Mouse (Mus musculus) v-Abl transformed pro-B cells (cell line): ENCODE data around the gene Ftsj3.

Experiments used
- in situ Hi-C, 2 experiments: fragments of 400-800 bp; cut with MboI; formaldehyde crosslinking; loops; one replicate each; pipeline ENCODE4 v1.15.1; 2025; ENCODE audit not compliant: unreplicated experiment in 2 of 2

Gene Ftsj3

GRCm38 (mm10) chr11:106255685-106256451, at the start of gene Ftsj3, which contains the start of gene Psmc5:
Gene Ftsj3 (minus strand): TSS chr11:106256079.
Gene Psmc5 (plus strand): TSS chr11:106256154.
- in situ Hi-C loops = loop anchor here in 1 of 2 experiments (10.0 kb wide), 1 partner anchor 69 kb away; no protein-coding TSS in a partner anchor

- in situ Hi-C loops = no loop called here
These were observed 49.6 kb upstream of the Ftsj3 start for GRCm38 (mm10) chr11:106305348-106306064.

- in situ Hi-C loops = no loop called here
These were observed 46.8 kb upstream of the Ftsj3 start for GRCm38 (mm10) chr11:106302634-106303033.

- in situ Hi-C loops = no loop called here
These were observed 45.9 kb upstream of the Ftsj3 start, which contains the start of gene Gh for GRCm38 (mm10) chr11:106301765-106302164. Gene Gh (minus strand): TSS chr11:106301865.

GRCm38 (mm10) chr11:106291861-106292260, 36.0 kb upstream of the Ftsj3 start:
- in situ Hi-C loops = no loop called here

GRCm38 (mm10) chr11:106290376-106290775, 34.5 kb upstream of the Ftsj3 start:
- in situ Hi-C loops = no loop called here

GRCm38 (mm10) chr11:106289369-106289768, 33.5 kb upstream of the Ftsj3 start:
- in situ Hi-C loops = loop anchor here in 1 of 2 experiments (5.0 kb wide), 1 partner anchor 362 kb away; no protein-coding TSS in a partner anchor

GRCm38 (mm10) chr11:106286987-106287386, 31.1 kb upstream of the Ftsj3 start:
- in situ Hi-C loops = loop anchor here in 1 of 2 experiments (5.0 kb wide), 1 partner anchor 360 kb away; no protein-coding TSS in a partner anchor

- in situ Hi-C loops = loop anchor here in 1 of 2 experiments (5.0 kb wide), 1 partner anchor 359 kb away; no protein-coding TSS in a partner anchor
These were observed 30.3 kb upstream of the Ftsj3 start for GRCm38 (mm10) chr11:106286206-106286605.

- in situ Hi-C loops = no loop called here
These were observed 28.2 kb upstream of the Ftsj3 start for GRCm38 (mm10) chr11:106284126-106284525.

- in situ Hi-C loops = no loop called here
These were observed 27.5 kb upstream of the Ftsj3 start for GRCm38 (mm10) chr11:106283371-106283770.

- in situ Hi-C loops = no loop called here
These were observed 26.6 kb upstream of the Ftsj3 start for GRCm38 (mm10) chr11:106282452-106282851.

- in situ Hi-C loops = no loop called here
These were observed 20.6 kb upstream of the Ftsj3 start, which contains the start of gene Tcam1 for GRCm38 (mm10) chr11:106276454-106276853. Gene Tcam1 (plus strand): TSS chr11:106276672.

- in situ Hi-C loops = no loop called here
These were observed 19.1 kb upstream of the Ftsj3 start for GRCm38 (mm10) chr11:106274971-106275411.

- in situ Hi-C loops = no loop called here
These were observed 18.5 kb upstream of the Ftsj3 start for GRCm38 (mm10) chr11:106274374-106274773.

GRCm38 (mm10) chr11:106273811-106274210, 17.9 kb upstream of the Ftsj3 start:
- in situ Hi-C loops = no loop called here

GRCm38 (mm10) chr11:106273311-106273684, 17.4 kb upstream of the Ftsj3 start:
- in situ Hi-C loops = no loop called here

- in situ Hi-C loops = no loop called here
These were observed 16.9 kb upstream of the Ftsj3 start, which contains the start of gene Smarcd2 for GRCm38 (mm10) chr11:106272644-106273310. Gene Smarcd2 (minus strand): TSS chr11:106272972.

GRCm38 (mm10) chr11:106271794-106272643, 16.1 kb upstream of the Ftsj3 start:
- in situ Hi-C loops = no loop called here
